Mouse (Mus musculus) heart, adult 2 months (tissue): ENCODE data around the gene Cebpb.

Experiments used
- EP300 ChIP-seq: fragments of 200-500 bp; IDR thresholded peaks from 2 replicates; pipeline ENCODE4 v1.6.1; 2011; ENCODE audit warnings: low read depth, low read length, control low read depth; ENCODE audit not compliant: insufficient read depth
- POLR2A ChIP-seq: fragments of 200-500 bp; IDR thresholded peaks from 2 replicates; pipeline ENCODE4 v1.6.1; 2011; ENCODE audit warnings: mild to moderate bottlenecking, low read depth, low read length, control low read depth; ENCODE audit not compliant: insufficient read depth

- TF ChIP-seq POLR2A = no peak
- no peak for TF ChIP-seq EP300
These were observed 603 bp upstream of the Cebpb start for GRCm38 (mm10) chr2:167688126-167688497.
